Mouse (Mus musculus) liver, adult 2 months (tissue): Measurements from ENCODE around the gene Celf1.

Experiments used
- CTCF ChIP-seq: fragments of 200-500 bp; IDR thresholded peaks from 2 replicates; pipeline ENCODE4 v1.5.1; 2011; ENCODE audit warnings: low read depth, low read length, control low read depth
- POLR2A ChIP-seq: fragments of 200-500 bp; IDR thresholded peaks from 2 replicates; pipeline ENCODE4 v1.6.1; 2011; ENCODE audit warnings: low read length, control low read depth; ENCODE audit not compliant: insufficient read depth; ENCODE audit errors: extremely low read depth

- TF ChIP-seq CTCF (no peak), POLR2A (no peak)
Observed at GRCm38 (mm10) chr2:90950582-90951194, 10.5 kb downstream of the Celf1 start.
